Mouse (Mus musculus): Measurements from ENCODE around the gene Pde4d. TPM values are rescaled to one million over a fixed set of nuclear protein-coding genes. Genes with fewer than 3 reads are reported as not detected.

The Pde4d gene
- polyA plus RNA-seq, 1 experiment from 2014 or later, result 14.6 TPM

- no peaks in the 10 kb centered on the region for H3K27me3 ChIP-seq (ENCODE audit: control insufficient read depth, insufficient read depth, low read length)
- no peaks in the 10 kb centered on the region for H3K36me3 ChIP-seq (replicated peaks; ENCODE audit: control insufficient read depth, insufficient read depth, low read depth, low read length)
- H3K4me3 ChIP-seq (ENCODE audit: low read depth, low read length), result no peak overlapping the region
- no peak overlapping the region for H3K4me2 ChIP-seq (ENCODE audit: low read depth, low read length)
- H3K27ac ChIP-seq (replicated peaks; ENCODE audit: low read depth, low read length), result no peak overlapping the region
- 80% methylated on average over 4 of the region's 4 CpGs for WGBS
- H3K4me1 ChIP-seq (ENCODE audit: control insufficient read depth, insufficient read depth, low read length), result no peaks in the 10 kb centered on the region
- H3K9me3 ChIP-seq (replicated peaks; ENCODE audit: control insufficient read depth, low read length), result no peaks in the 10 kb centered on the region
- no peak overlapping the region for H3K9ac ChIP-seq (replicated peaks; ENCODE audit: low read length)
- DNase-seq (ENCODE audit: low spot score) (no peak), ATAC-seq (replicated peaks; ENCODE audit: insufficient number of reproducible peaks, low FRiP score, low TSS enrichment, low read depth) (no peak)
Measured at GRCm38 (mm10) chr13:109544646-109545045, 1094.9 kb downstream of the Pde4d start.

- Histone ChIP-seq H3K4me1 (ENCODE audit: control insufficient read depth, insufficient read depth, low read length) (no peaks in the 10 kb centered on the region), H3K9me3 (replicated peaks; ENCODE audit: control insufficient read depth, low read length) (no peaks in the 10 kb centered on the region), H3K4me3 (ENCODE audit: low read depth, low read length) (no peak overlapping the region), H3K4me2 (ENCODE audit: low read depth, low read length) (no peak overlapping the region), H3K36me3 (replicated peaks; ENCODE audit: control insufficient read depth, insufficient read depth, low read depth, low read length) (no peaks in the 10 kb centered on the region), H3K27me3 (ENCODE audit: control insufficient read depth, insufficient read depth, low read length) (no peaks in the 10 kb centered on the region), H3K27ac (replicated peaks; ENCODE audit: low read depth, low read length) (no peak overlapping the region), H3K9ac (replicated peaks; ENCODE audit: low read length) (no peak overlapping the region)
- DNase-seq (ENCODE audit: low spot score), result no peak
- ATAC-seq (replicated peaks; ENCODE audit: insufficient number of reproducible peaks, low FRiP score, low TSS enrichment, low read depth), result no peak
- WGBS, result 83% methylated on average over 18 of the region's 18 CpGs
Measured at GRCm38 (mm10) chr13:109546337-109546736, 1096.6 kb downstream of the Pde4d start.

- Histone ChIP-seq H3K27me3 (ENCODE audit: control insufficient read depth, insufficient read depth, low read length) (no peaks in the 10 kb centered on the region), H3K36me3 (replicated peaks; ENCODE audit: control insufficient read depth, insufficient read depth, low read depth, low read length) (no peaks in the 10 kb centered on the region), H3K4me3 (ENCODE audit: low read depth, low read length) (no peak overlapping the region), H3K9ac (replicated peaks; ENCODE audit: low read length) (no peak overlapping the region), H3K9me3 (replicated peaks; ENCODE audit: control insufficient read depth, low read length) (no peaks in the 10 kb centered on the region), H3K4me1 (ENCODE audit: control insufficient read depth, insufficient read depth, low read length) (no peaks in the 10 kb centered on the region), H3K4me2 (ENCODE audit: low read depth, low read length) (no peak overlapping the region), H3K27ac (replicated peaks; ENCODE audit: low read depth, low read length) (no peak overlapping the region)
- ATAC-seq (replicated peaks; ENCODE audit: insufficient number of reproducible peaks, low FRiP score, low TSS enrichment, low read depth), result peak; percentile 52; the same call in 1 of the 2 replicates
- no peak for DNase-seq (ENCODE audit: low spot score)
- 73% methylated on average over 10 of the region's 10 CpGs for WGBS
Measured at GRCm38 (mm10) chr13:109547006-109547587, 1097.3 kb downstream of the Pde4d start.

- Histone ChIP-seq H3K9me3 (replicated peaks; ENCODE audit: control insufficient read depth, low read length) (no peaks in the 10 kb centered on the region), H3K9ac (replicated peaks; ENCODE audit: low read length) (no peak overlapping the region), H3K4me2 (ENCODE audit: low read depth, low read length) (no peak overlapping the region), H3K4me1 (ENCODE audit: control insufficient read depth, insufficient read depth, low read length) (no peaks in the 10 kb centered on the region), H3K27ac (replicated peaks; ENCODE audit: low read depth, low read length) (no peak overlapping the region), H3K27me3 (ENCODE audit: control insufficient read depth, insufficient read depth, low read length) (no peaks in the 10 kb centered on the region), H3K36me3 (replicated peaks; ENCODE audit: control insufficient read depth, insufficient read depth, low read depth, low read length) (no peaks in the 10 kb centered on the region), H3K4me3 (ENCODE audit: low read depth, low read length) (no peak overlapping the region)
- ATAC-seq (replicated peaks; ENCODE audit: insufficient number of reproducible peaks, low FRiP score, low TSS enrichment, low read depth) (peak; percentile 81), DNase-seq (ENCODE audit: low spot score) (peak; percentile 92)
- WGBS, result 37% methylated on average over 6 of the region's 6 CpGs
Measured at GRCm38 (mm10) chr13:109547700-109548099, 1098.0 kb downstream of the Pde4d start.

GRCm38 (mm10) chr13:109548263-109548662, 1098.5 kb downstream of the Pde4d start:
- no peak for ATAC-seq (replicated peaks; ENCODE audit: insufficient number of reproducible peaks, low FRiP score, low TSS enrichment, low read depth)
- Histone ChIP-seq H3K27me3 (ENCODE audit: control insufficient read depth, insufficient read depth, low read length) (no peaks in the 10 kb centered on the region), H3K9ac (replicated peaks; ENCODE audit: low read length) (no peak overlapping the region), H3K4me3 (ENCODE audit: low read depth, low read length) (no peak overlapping the region), H3K27ac (replicated peaks; ENCODE audit: low read depth, low read length) (no peak overlapping the region), H3K4me2 (ENCODE audit: low read depth, low read length) (no peak overlapping the region), H3K36me3 (replicated peaks; ENCODE audit: control insufficient read depth, insufficient read depth, low read depth, low read length) (no peaks in the 10 kb centered on the region), H3K4me1 (ENCODE audit: control insufficient read depth, insufficient read depth, low read length) (no peaks in the 10 kb centered on the region), H3K9me3 (replicated peaks; ENCODE audit: control insufficient read depth, low read length) (no peaks in the 10 kb centered on the region)
- DNase-seq (ENCODE audit: low spot score), result peak; percentile 36
- WGBS, result 67% methylated on average over 5 of the region's 5 CpGs

- Histone ChIP-seq H3K9me3 (replicated peaks; ENCODE audit: control insufficient read depth, low read length) (no peaks in the 10 kb centered on the region), H3K4me1 (ENCODE audit: control insufficient read depth, insufficient read depth, low read length) (no peaks in the 10 kb centered on the region), H3K9ac (replicated peaks; ENCODE audit: low read length) (no peak overlapping the region), H3K4me3 (ENCODE audit: low read depth, low read length) (no peak overlapping the region), H3K27ac (replicated peaks; ENCODE audit: low read depth, low read length) (no peak overlapping the region), H3K36me3 (replicated peaks; ENCODE audit: control insufficient read depth, insufficient read depth, low read depth, low read length) (no peaks in the 10 kb centered on the region), H3K27me3 (ENCODE audit: control insufficient read depth, insufficient read depth, low read length) (no peaks in the 10 kb centered on the region), H3K4me2 (ENCODE audit: low read depth, low read length) (no peak overlapping the region)
- WGBS, result 79% methylated on average over 11 of the region's 11 CpGs
- DNase-seq (ENCODE audit: low spot score), result no peak
- ATAC-seq (replicated peaks; ENCODE audit: insufficient number of reproducible peaks, low FRiP score, low TSS enrichment, low read depth), result no peak
Measured at GRCm38 (mm10) chr13:109548771-109549555, 1099.2 kb downstream of the Pde4d start.

GRCm38 (mm10) chr13:109551836-109552235, 1102.1 kb downstream of the Pde4d start:
- no peak overlapping the region for H3K9ac ChIP-seq (replicated peaks; ENCODE audit: low read length)
- DNase-seq (ENCODE audit: low spot score) (no peak), ATAC-seq (replicated peaks; ENCODE audit: insufficient number of reproducible peaks, low FRiP score, low TSS enrichment, low read depth) (no peak)
- no peaks in the 10 kb centered on the region for H3K36me3 ChIP-seq (replicated peaks; ENCODE audit: control insufficient read depth, insufficient read depth, low read depth, low read length)
- H3K27me3 ChIP-seq (ENCODE audit: control insufficient read depth, insufficient read depth, low read length), result no peaks in the 10 kb centered on the region
- H3K4me3 ChIP-seq (ENCODE audit: low read depth, low read length), result no peak overlapping the region
- no peaks in the 10 kb centered on the region for H3K4me1 ChIP-seq (ENCODE audit: control insufficient read depth, insufficient read depth, low read length)
- 59% methylated on average over 3 of the region's 3 CpGs for WGBS
- H3K4me2 ChIP-seq (ENCODE audit: low read depth, low read length), result no peak overlapping the region
- H3K27ac ChIP-seq (replicated peaks; ENCODE audit: low read depth, low read length), result no peak overlapping the region
- H3K9me3 ChIP-seq (replicated peaks; ENCODE audit: control insufficient read depth, low read length), result no peaks in the 10 kb centered on the region

GRCm38 (mm10) chr13:109555513-109555912, 1105.8 kb downstream of the Pde4d start:
- H3K9ac ChIP-seq (replicated peaks; ENCODE audit: low read length), result no peak overlapping the region
- WGBS, result 70% methylated on average over 5 of the region's 5 CpGs
- ATAC-seq (replicated peaks; ENCODE audit: insufficient number of reproducible peaks, low FRiP score, low TSS enrichment, low read depth) (no peak), DNase-seq (ENCODE audit: low spot score) (no peak)
- no peaks in the 10 kb centered on the region for H3K4me1 ChIP-seq (ENCODE audit: control insufficient read depth, insufficient read depth, low read length)
- H3K4me2 ChIP-seq (ENCODE audit: low read depth, low read length), result no peak overlapping the region
- H3K9me3 ChIP-seq (replicated peaks; ENCODE audit: control insufficient read depth, low read length), result no peaks in the 10 kb centered on the region
- H3K27me3 ChIP-seq (ENCODE audit: control insufficient read depth, insufficient read depth, low read length), result no peaks in the 10 kb centered on the region
- H3K36me3 ChIP-seq (replicated peaks; ENCODE audit: control insufficient read depth, insufficient read depth, low read depth, low read length), result no peaks in the 10 kb centered on the region
- H3K27ac ChIP-seq (replicated peaks; ENCODE audit: low read depth, low read length), result no peak overlapping the region
- no peak overlapping the region for H3K4me3 ChIP-seq (ENCODE audit: low read depth, low read length)

Data from embryonic facial prominence, embryonic 11.5 days (tissue).